Mouse (Mus musculus): ENCODE results near the gene Gm17332. TPM values are rescaled to one million over a fixed set of nuclear protein-coding genes. Genes with fewer than 3 reads are reported as not detected.

Gm17332 gene
- polyA plus RNA-seq (2012; rRNA removed), result not detected in 2 replicates

GRCm38 (mm10) chr11:31182362-31182761, at the start of gene Gm17332:
Gene Gm17332, minus strand, starts transcription at chr11:31182462.

Other genes starting within 250 kb of the Gm17332 start
- 8.4 TPM in 2 replicates for gene Erlec1, start 228.1 kb downstream of the Gm17332 start, polyA plus RNA-seq (2012; rRNA removed)
- 2.1 and 2.4 TPM in 2 replicates for gene Chac2, start 196.1 kb downstream of the Gm17332 start, polyA plus RNA-seq (2012; rRNA removed)
- gene Stc2, start 187.6 kb upstream of the Gm17332 start, polyA plus RNA-seq (2012; rRNA removed), result 4.2 and 5.3 TPM in 2 replicates

Data from stomach, adult 2 months (tissue).